Mouse (Mus musculus): ENCODE data around the gene Olfr1118. TPM values are rescaled to one million over a fixed set of nuclear protein-coding genes. Genes with fewer than 3 reads are reported as not detected.
"Not testable (repeated sequence)": the region's sequence is repeated elsewhere in the genome, so short reads cannot be mapped to it uniquely, and the experiment has no call there.

Gene Olfr1118
- not detected in 2 replicates for polyA plus RNA-seq (2015; fragmentation: Nextera tagmentation; extraction: Ambion mirVana)

GRCm38 (mm10) chr2:87307281-87307680 lies at the start of gene Olfr1118:
Gene Olfr1118 (plus strand): TSS chr2:87307581.
- no peak for ATAC-seq (ENCODE audit: low FRiP score, low read depth)
- Histone ChIP-seq H3K9ac (no peak within 1 kb of the TSS), H3K27ac (replicated peaks) (no peak within 1 kb of the TSS), H3K27me3 (no peaks in the 10 kb centered on the region), H3K36me3 (no peaks in the 10 kb centered on the region), H3K4me1 (replicated peaks) (no peaks in the 10 kb centered on the region), H3K4me2 (no peak within 1 kb of the TSS), H3K4me3 (no peak within 1 kb of the TSS), H3K9me3 (no peaks in the 10 kb centered on the region)
- WGBS: 88% methylated on average over 1 of the region's 1 CpGs

GRCm38 (mm10) chr2:87267234-87267633 lies 40.1 kb upstream of the Olfr1118 start, which contains the start of gene Olfr1116:
Gene Olfr1116 (plus strand): TSS chr2:87267534.
- Histone ChIP-seq H3K4me3 (no peak within 1 kb of the TSS), H3K36me3 (no peaks in the 10 kb centered on the region), H3K27me3 (no peaks in the 10 kb centered on the region), H3K9me3 (no peaks in the 10 kb centered on the region), H3K27ac (replicated peaks) (no peak within 1 kb of the TSS), H3K9ac (no peak within 1 kb of the TSS), H3K4me2 (no peak within 1 kb of the TSS), H3K4me1 (replicated peaks) (no peaks in the 10 kb centered on the region)
- 92% methylated on average over 1 of the region's 1 CpGs for WGBS
- no peak for ATAC-seq (ENCODE audit: low FRiP score, low read depth)

- ATAC-seq (ENCODE audit: low FRiP score, low read depth); H3K36me3 ChIP-seq; H3K27me3 ChIP-seq; H3K4me3 ChIP-seq; H3K27ac ChIP-seq (replicated peaks); H3K9ac ChIP-seq; H3K4me2 ChIP-seq; H3K4me1 ChIP-seq (replicated peaks); H3K9me3 ChIP-seq: not testable (repeated sequence)
Observed at GRCm38 (mm10) chr2:87293977-87294376, 13.4 kb upstream of the Olfr1118 start.

- Histone ChIP-seq H3K4me2 (no peak within 1 kb of the TSS), H3K27ac (replicated peaks) (no peak within 1 kb of the TSS), H3K4me1 (replicated peaks) (no peaks in the 10 kb centered on the region), H3K36me3 (no peaks in the 10 kb centered on the region), H3K4me3 (no peak within 1 kb of the TSS), H3K9ac (no peak within 1 kb of the TSS), H3K9me3 (no peaks in the 10 kb centered on the region), H3K27me3 (no peaks in the 10 kb centered on the region)
- 55% methylated on average over 2 of the region's 2 CpGs for WGBS
- no peak for ATAC-seq (ENCODE audit: low FRiP score, low read depth)
Observed at GRCm38 (mm10) chr2:87354515-87354914, 47.1 kb downstream of the Olfr1118 start, which contains the start of gene Olfr1120. Gene Olfr1120 (plus strand): TSS chr2:87354815.

GRCm38 (mm10) chr2:87360121-87360520 lies 52.7 kb downstream of the Olfr1118 start:
- WGBS: 97% methylated on average over 2 of the region's 2 CpGs
- H3K27me3 ChIP-seq; ATAC-seq (ENCODE audit: low FRiP score, low read depth); H3K4me3 ChIP-seq; H3K9ac ChIP-seq; H3K4me1 ChIP-seq (replicated peaks); H3K4me2 ChIP-seq; H3K36me3 ChIP-seq; H3K9me3 ChIP-seq; H3K27ac ChIP-seq (replicated peaks): not testable (repeated sequence)

Other genes starting within 250 kb of the Olfr1118 start
- not detected in 2 replicates for gene Olfr1107, start 231.8 kb upstream of the Olfr1118 start, polyA plus RNA-seq (2015; fragmentation: Nextera tagmentation; extraction: Ambion mirVana)
- gene Olfr1109, start 211.6 kb upstream of the Olfr1118 start, polyA plus RNA-seq (2015; fragmentation: Nextera tagmentation; extraction: Ambion mirVana): not detected in 2 replicates
- not detected in 2 replicates for gene Olfr259, start 193.0 kb upstream of the Olfr1118 start, polyA plus RNA-seq (2015; fragmentation: Nextera tagmentation; extraction: Ambion mirVana)
- not detected in 2 replicates for gene Olfr1110, start 167.3 kb upstream of the Olfr1118 start, polyA plus RNA-seq (2015; fragmentation: Nextera tagmentation; extraction: Ambion mirVana)
- not detected in 2 replicates for gene Olfr1111, start 155.0 kb upstream of the Olfr1118 start, polyA plus RNA-seq (2015; fragmentation: Nextera tagmentation; extraction: Ambion mirVana)
- not detected in 2 replicates for gene Olfr1112, start 119.8 kb upstream of the Olfr1118 start, polyA plus RNA-seq (2015; fragmentation: Nextera tagmentation; extraction: Ambion mirVana)
- not detected in 2 replicates for gene Olfr1113, start 98.6 kb upstream of the Olfr1118 start, polyA plus RNA-seq (2015; fragmentation: Nextera tagmentation; extraction: Ambion mirVana)
- not detected in 2 replicates for gene Olfr1115, start 59.6 kb upstream of the Olfr1118 start, polyA plus RNA-seq (2015; fragmentation: Nextera tagmentation; extraction: Ambion mirVana)
- gene Olfr1116, start 40.0 kb upstream of the Olfr1118 start, polyA plus RNA-seq (2015; fragmentation: Nextera tagmentation; extraction: Ambion mirVana): not detected in 2 replicates
- gene Olfr1120, start 47.2 kb downstream of the Olfr1118 start, polyA plus RNA-seq (2015; fragmentation: Nextera tagmentation; extraction: Ambion mirVana): not detected in 2 replicates
- not detected in 2 replicates for gene Olfr1121, start 62.3 kb downstream of the Olfr1118 start, polyA plus RNA-seq (2015; fragmentation: Nextera tagmentation; extraction: Ambion mirVana)
- not detected in 2 replicates for gene Olfr1122, start 78.3 kb downstream of the Olfr1118 start, polyA plus RNA-seq (2015; fragmentation: Nextera tagmentation; extraction: Ambion mirVana)
- gene Olfr1123, start 109.1 kb downstream of the Olfr1118 start, polyA plus RNA-seq (2015; fragmentation: Nextera tagmentation; extraction: Ambion mirVana): not detected in 2 replicates
- gene Olfr1124, start 122.7 kb downstream of the Olfr1118 start, polyA plus RNA-seq (2015; fragmentation: Nextera tagmentation; extraction: Ambion mirVana): 0.07 and 0.10 TPM in 2 replicates
- not detected in 2 replicates for gene Olfr1126, start 146.4 kb downstream of the Olfr1118 start, polyA plus RNA-seq (2015; fragmentation: Nextera tagmentation; extraction: Ambion mirVana)
- gene Pramel7, start 189.5 kb downstream of the Olfr1118 start, polyA plus RNA-seq (2015; fragmentation: Nextera tagmentation; extraction: Ambion mirVana): not detected in 2 replicates
- gene Pramel6, start 199.0 kb downstream of the Olfr1118 start, polyA plus RNA-seq (2015; fragmentation: Nextera tagmentation; extraction: Ambion mirVana): not detected in 2 replicates
- not detected in 2 replicates for gene Olfr153, start 224.2 kb downstream of the Olfr1118 start, polyA plus RNA-seq (2015; fragmentation: Nextera tagmentation; extraction: Ambion mirVana)
- gene Olfr1128, start 238.0 kb downstream of the Olfr1118 start, polyA plus RNA-seq (2015; fragmentation: Nextera tagmentation; extraction: Ambion mirVana): not detected in 2 replicates